ENCODE assay signal across 12 mouse cellular contexts in the genomic region with DNA sequence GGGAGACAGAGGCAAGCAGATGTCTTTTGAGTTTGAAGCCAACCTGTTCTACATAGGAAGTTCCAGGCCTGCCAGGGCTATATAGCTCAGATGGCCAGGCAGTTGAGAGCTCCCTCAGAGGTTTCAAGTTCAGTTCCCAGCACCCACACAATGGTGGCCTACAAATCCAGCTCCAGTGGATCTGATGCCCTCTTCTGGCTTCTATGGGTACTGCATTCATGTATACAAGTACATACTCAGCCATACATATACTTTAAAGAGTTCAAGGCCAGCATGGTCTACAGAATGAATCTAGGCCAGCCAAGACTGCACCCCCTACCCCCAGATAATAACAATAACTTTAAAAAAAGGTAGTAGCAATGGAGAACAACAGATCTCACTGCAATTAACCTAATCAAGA. TPM values are rescaled to one million over a fixed set of nuclear protein-coding genes. Genes with fewer than 3 reads are reported as not detected.
A peak's percentile ranks its signal among the peaks of the same experiment; 100 is the strongest.
DNase-seq lines count a peak whose midpoint lies in the region; ATAC-seq and TF ChIP-seq lines count a peak whose summit lies in the region.
"Had no signal": no experiment of that assay in that cellular context is flagged by ENCODE, and none has a peak within 500 bp of the region (broad histone marks: within the 10 kb centered on the region; RNA-seq: fewer than 3 reads in every experiment).

No protein-coding gene starts in this region.

- H3K4me3 ChIP-seq in hindbrain, postnatal 0 days (ENCODE audit: low read length): no peak overlapping the region
- H3K4me3 ChIP-seq in hindbrain, embryonic 16.5 days (ENCODE audit: low read length): no peak overlapping the region
- H3K4me3 ChIP-seq in testis, adult 2 months (ENCODE audit: control insufficient read depth, low read depth, low read length): no peak overlapping the region
- H3K4me3 ChIP-seq: heart, embryonic 12.5 days; kidney, embryonic 15.5 days; midbrain, embryonic 12.5 days had no signal

- TF ChIP-seq POLR2A in testis, adult 2 months (IDR thresholded peaks at IDR 0.05; ENCODE audit: control insufficient read depth, low read depth, low read length): no peak

- intact Hi-C loops in left cerebral cortex, postnatal 36 days (cut with DNase I): loop anchor here (5.0 kb wide), 3 partner anchors 88 to 222 kb away; partner anchors contain the start of genes Atpaf2, Gid4 and Rai1

- ATAC-seq in hindbrain, postnatal 0 days: no peak
- ATAC-seq in hindbrain, embryonic 16.5 days: no peak
- ATAC-seq: forebrain, embryonic 14.5 days had no signal

- no peak overlapping the region for H3K9ac ChIP-seq in hindbrain, postnatal 0 days (replicated peaks; ENCODE audit: low read length)
- no peak overlapping the region for H3K9ac ChIP-seq in hindbrain, embryonic 16.5 days (ENCODE audit: low read depth, low read length)
- H3K9ac ChIP-seq: heart, embryonic 12.5 days; kidney, embryonic 15.5 days; midbrain, embryonic 12.5 days had no signal

- H3K4me1 ChIP-seq in hindbrain, postnatal 0 days (ENCODE audit: insufficient read depth, low read length): peaks cover 7% of the 10 kb centered on the region; the same call in 1 of the 2 replicates
- peaks cover 4% of the 10 kb centered on the region for H3K4me1 ChIP-seq in hindbrain, embryonic 16.5 days (ENCODE audit: control insufficient read depth, insufficient read depth, low read depth, low read length)
- no peaks in the 10 kb centered on the region for H3K4me1 ChIP-seq in testis, adult 2 months (ENCODE audit: control insufficient read depth, insufficient read depth, low read length)

- no peaks in the 10 kb centered on the region for H3K27me3 ChIP-seq in hindbrain, postnatal 0 days (ENCODE audit: insufficient read depth, low read length)
- no peaks in the 10 kb centered on the region for H3K27me3 ChIP-seq in hindbrain, embryonic 16.5 days (replicated peaks; ENCODE audit: control insufficient read depth, insufficient read depth, low read length)
- H3K27me3 ChIP-seq in testis, adult 2 months (ENCODE audit: control insufficient read depth, insufficient read depth, low read length): no peaks in the 10 kb centered on the region
- H3K27me3 ChIP-seq: heart, embryonic 12.5 days; kidney, embryonic 15.5 days; midbrain, embryonic 12.5 days had no signal

- peak; percentile 64 for TF ChIP-seq CTCF in hindbrain, postnatal 0 days (IDR thresholded peaks at IDR 0.05; ENCODE audit: low read depth)
- 0 out of 2 replicates have a peak, but pooled peaks have one; percentile 10 for TF ChIP-seq CTCF in testis, adult 2 months (IDR thresholded peaks at IDR 0.05; ENCODE audit: control insufficient read depth, insufficient read depth, insufficient replicate concordance, low read depth, low read length)

- H3K4me2 ChIP-seq in hindbrain, postnatal 0 days (ENCODE audit: low read depth, low read length): no peak overlapping the region
- no peak overlapping the region for H3K4me2 ChIP-seq in hindbrain, embryonic 16.5 days (ENCODE audit: low read length)
- H3K4me2 ChIP-seq: heart, embryonic 12.5 days; kidney, embryonic 15.5 days; midbrain, embryonic 12.5 days had no signal

- DNase-seq in hindbrain, postnatal 0 days (ENCODE audit: low spot score): peak; percentile 43
- DNase-seq in testis, postnatal 14 days (ENCODE audit: low spot score): no peak
- DNase-seq in ZHBTc4 (ENCODE audit: low read depth, low spot score): peak; percentile 87
- DNase-seq in left cerebral cortex, postnatal 36 days (ENCODE audit: low spot score in 2 of 2): no peak
- no peak for DNase-seq in layer of hippocampus, adult 18-20 months (ENCODE audit: low spot score in 2 of 2)
- DNase-seq: cerebellum, postnatal 25 days had no signal

- no peak overlapping the region for H3K27ac ChIP-seq in hindbrain, postnatal 0 days
- H3K27ac ChIP-seq in hindbrain, embryonic 16.5 days (ENCODE audit: low read depth, low read length): no peak overlapping the region
- no peak overlapping the region for H3K27ac ChIP-seq in testis, adult 2 months (ENCODE audit: control insufficient read depth, insufficient read depth, low read depth, low read length)
- H3K27ac ChIP-seq: kidney, embryonic 15.5 days; midbrain, embryonic 12.5 days had no signal

- no peaks in the 10 kb centered on the region for H3K9me3 ChIP-seq in hindbrain, postnatal 0 days (ENCODE audit: low read length)
- H3K9me3 ChIP-seq in hindbrain, embryonic 16.5 days (ENCODE audit: control insufficient read depth, low read length): no peaks in the 10 kb centered on the region

- peaks cover 41% of the 10 kb centered on the region for H3K36me3 ChIP-seq in hindbrain, postnatal 0 days (ENCODE audit: insufficient read depth, low read length)
- peaks cover 46% of the 10 kb centered on the region for H3K36me3 ChIP-seq in hindbrain, embryonic 16.5 days (ENCODE audit: control insufficient read depth, insufficient read depth, low read length)
- H3K36me3 ChIP-seq in testis, adult 2 months (ENCODE audit: control insufficient read depth, insufficient read depth, low read length): no peaks in the 10 kb centered on the region

RNA-seq across cellular contexts. Expression of gene Srebf1, which starts 27.3 kb away (rescaled TPM):
- total RNA-seq in hindbrain, postnatal 0 days (2014; rRNA removed): 163 and 169 TPM in 2 replicates
- polyA plus RNA-seq in hindbrain, postnatal 0 days (2015; fragmentation: Nextera tagmentation; extraction: Ambion mirVana): 50.6 and 59.5 TPM in 2 replicates
- polyA plus RNA-seq in hindbrain, embryonic 16.5 days (2015; fragmentation: Nextera tagmentation; extraction: Ambion mirVana): 42.5 and 44.8 TPM in 2 replicates
- polyA plus RNA-seq in testis, adult 2 months (2012; rRNA removed): 13.2 and 18.5 TPM in 2 replicates
- 10 to 100 TPM; 48.2 to 63.2 TPM for total RNA-seq in left cerebral cortex, postnatal 36 days (2021)
- total RNA-seq in layer of hippocampus, adult 18-20 months (2021): 10 to 100 TPM; 73.9 to 80.4 TPM

Comparison
In these comparisons a context has a peak if more than half of its experiments do, and no peak if none do; other contexts are left out.
1. DNase-seq: peak in hindbrain, postnatal 0 days (single experiment) and ZHBTc4 (single experiment); none in testis, postnatal 14 days (single experiment), left cerebral cortex, postnatal 36 days (0 of 2) and layer of hippocampus, adult 18-20 months (0 of 2).